Mouse (Mus musculus): ENCODE measurements at regions not wholly inside any gene's neighbourhood (a gene's known extent, or its start where the extent isn't known, plus 50 kb on each side); places are given as distances from the start of the nearest gene placed in this dataset.

- DNase-seq (ENCODE audit: low read depth in 1 of 2, low spot score in 2 of 2), result no peak
Measured at GRCm38 (mm10) chr6:98178005-98178404, 164.5 kb downstream of the Gm765 start.

GRCm38 (mm10) chr6:98149043-98149813 is 193.3 kb downstream of the Gm765 start:
- DNase-seq (ENCODE audit: low read depth in 1 of 2, low spot score in 2 of 2), result no peak

- DNase-seq (ENCODE audit: low read depth in 1 of 2, low spot score in 2 of 2), result no peak
Measured at GRCm38 (mm10) chr6:98147855-98148254, 194.7 kb downstream of the Gm765 start.

GRCm38 (mm10) chr6:98132931-98133330 is 209.6 kb downstream of the Gm765 start:
- DNase-seq (ENCODE audit: low read depth in 1 of 2, low spot score in 2 of 2), result no peak

GRCm38 (mm10) chr6:98125434-98125833 is 217.1 kb downstream of the Gm765 start:
- no peak for DNase-seq (ENCODE audit: low read depth in 1 of 2, low spot score in 2 of 2)

GRCm38 (mm10) chr6:98118355-98119150 is 224.0 kb downstream of the Gm765 start:
- DNase-seq (ENCODE audit: low read depth in 1 of 2, low spot score in 2 of 2), result no peak

- no peak for DNase-seq (ENCODE audit: low read depth in 1 of 2, low spot score in 2 of 2)
Measured at GRCm38 (mm10) chr6:98114327-98115134, 228.0 kb downstream of the Gm765 start.

- peak in 1 of 2 experiments; percentile 5 for DNase-seq (ENCODE audit: low read depth in 1 of 2, low spot score in 2 of 2)
Measured at GRCm38 (mm10) chr6:98113708-98114107, 228.8 kb downstream of the Gm765 start.

GRCm38 (mm10) chr6:98112495-98113115 is 229.9 kb downstream of the Gm765 start:
- DNase-seq (ENCODE audit: low read depth in 1 of 2, low spot score in 2 of 2), result no peak

- DNase-seq (ENCODE audit: low read depth in 1 of 2, low spot score in 2 of 2), result no peak
Measured at GRCm38 (mm10) chr6:98107123-98107522, 235.4 kb downstream of the Gm765 start.

GRCm38 (mm10) chr6:98105280-98106090 is 237.1 kb downstream of the Gm765 start:
- DNase-seq (ENCODE audit: low read depth in 1 of 2, low spot score in 2 of 2), result peak; percentile 33 to 62

GRCm38 (mm10) chr6:98104432-98104831 is 238.1 kb downstream of the Gm765 start:
- DNase-seq (ENCODE audit: low read depth in 1 of 2, low spot score in 2 of 2), result no peak

GRCm38 (mm10) chr6:98101023-98101422 is 241.5 kb downstream of the Gm765 start:
- DNase-seq (ENCODE audit: low read depth in 1 of 2, low spot score in 2 of 2), result no peak

- DNase-seq (ENCODE audit: low read depth in 1 of 2, low spot score in 2 of 2), result no peak
Measured at GRCm38 (mm10) chr6:98099126-98099525, 243.4 kb downstream of the Gm765 start.

- no peak for DNase-seq (ENCODE audit: low read depth in 1 of 2, low spot score in 2 of 2)
Measured at GRCm38 (mm10) chr6:98095243-98095642, 247.3 kb downstream of the Gm765 start.

- no peak for DNase-seq (ENCODE audit: low read depth in 1 of 2, low spot score in 2 of 2)
Measured at GRCm38 (mm10) chr6:98089185-98089584, 253.4 kb downstream of the Gm765 start.

- DNase-seq (ENCODE audit: low read depth in 1 of 2, low spot score in 2 of 2), result no peak
Measured at GRCm38 (mm10) chr6:98080076-98080475, 262.5 kb downstream of the Gm765 start.

Measured in monocyte, adult 2 months (primary cell).